Mouse (Mus musculus): ENCODE results near the gene Sema6c.
"Not testable (repeated sequence)": the region's sequence is repeated elsewhere in the genome, so short reads cannot be mapped to it uniquely, and the experiment has no call there.

The Sema6c gene

DNA sequence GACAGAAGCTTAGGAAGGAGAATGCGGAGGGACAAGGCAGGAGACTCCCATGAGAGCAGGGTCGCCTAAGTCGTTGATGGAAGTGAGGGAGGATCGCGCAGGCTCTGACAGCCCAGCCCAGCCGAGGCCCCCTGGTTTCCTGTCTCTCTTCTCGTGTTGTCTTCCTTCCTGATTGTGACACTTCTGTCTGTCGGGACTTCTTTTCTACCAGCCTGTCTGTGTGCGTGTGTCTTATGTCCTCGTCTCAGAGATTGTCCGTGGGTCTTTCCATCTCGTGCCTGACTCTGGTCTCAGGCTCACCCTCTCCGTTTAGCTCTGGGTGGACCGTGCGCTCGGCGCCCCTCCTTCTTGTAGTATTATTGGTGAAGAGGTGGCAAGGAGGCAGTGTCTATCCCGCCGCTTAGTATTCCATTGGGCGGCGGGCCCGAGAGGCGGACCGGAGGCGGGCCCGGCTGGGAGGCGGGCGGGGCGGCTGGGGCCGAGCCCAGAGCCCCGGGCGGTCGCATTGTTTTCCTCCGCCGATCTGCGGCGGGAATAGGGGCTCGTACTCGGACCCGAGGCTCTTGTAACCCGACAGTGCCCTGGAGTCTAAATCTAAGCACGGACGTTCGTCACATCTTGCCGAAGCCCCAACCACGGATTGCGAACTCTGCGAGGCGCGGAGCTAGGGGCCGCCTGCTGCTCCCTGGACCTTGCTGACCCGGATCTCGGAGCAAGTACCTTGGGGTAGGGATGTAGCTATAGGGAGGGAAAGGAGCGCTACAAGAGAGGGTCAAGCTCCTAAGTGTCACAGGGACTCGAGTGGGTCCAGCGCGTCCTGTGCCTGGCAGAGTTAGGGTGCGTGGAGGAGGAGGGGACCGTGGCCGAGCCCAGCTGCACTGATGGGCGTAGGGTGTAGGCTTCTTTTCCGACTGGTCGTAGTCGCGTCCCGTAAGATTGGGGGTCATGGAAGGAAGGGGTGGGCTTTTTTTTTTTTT is at the start of gene Sema6c:
Gene Sema6c (plus strand): TSS at position 471 of the 977 bp plus-strand sequence.
- in situ Hi-C loops (cut with MboI, MseI) = loop anchor here (5.0 kb wide), 1 partner anchor 67 kb away; the partner anchor contains the start of gene Cdc42se1

DNA sequence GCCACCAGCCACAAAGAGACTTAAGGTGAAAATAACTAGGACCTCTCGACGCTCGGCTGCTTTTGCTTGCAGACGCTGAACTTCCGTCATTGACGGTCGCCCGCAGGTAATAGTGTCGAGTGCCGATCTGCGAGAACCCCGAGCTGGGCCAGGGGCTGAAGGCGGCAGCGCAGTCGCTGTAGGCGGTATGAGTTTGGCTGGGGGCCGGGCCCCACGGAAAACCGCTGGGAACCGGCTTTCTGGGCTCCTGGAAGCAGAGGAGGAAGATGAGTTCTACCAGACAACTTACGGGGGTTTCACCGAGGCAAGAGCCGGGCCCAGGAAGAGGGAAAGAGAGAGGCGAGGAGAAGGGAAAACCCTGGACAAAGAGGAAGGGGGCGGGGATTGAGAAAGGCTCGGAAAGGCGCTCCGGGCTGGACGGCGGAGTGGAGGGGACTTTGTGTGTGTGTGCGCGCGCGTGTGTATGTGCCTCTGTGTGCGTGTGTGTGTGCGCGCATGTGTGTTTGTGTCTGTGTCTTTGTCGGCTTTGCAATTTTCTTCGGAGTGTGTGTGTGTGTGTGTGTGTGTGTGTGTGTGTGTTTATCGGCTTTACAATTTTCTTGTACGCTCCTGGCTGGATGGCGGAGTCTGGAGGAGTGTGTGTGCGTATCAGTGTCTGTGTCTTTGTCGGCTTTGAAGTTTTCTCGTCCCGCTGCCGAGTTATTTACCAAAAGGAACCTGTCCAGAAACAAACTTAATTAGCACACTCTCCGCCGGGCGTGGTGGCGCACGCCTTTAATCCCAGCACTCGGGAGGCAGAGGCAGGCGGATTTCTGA is 49.1 kb upstream of the Sema6c start, which contains the start of gene Vps72:
Gene Vps72 (plus strand): TSS at position 112 of the 816 bp plus-strand sequence.
- in situ Hi-C loops (cut with MboI, MseI) = no loop called here

DNA sequence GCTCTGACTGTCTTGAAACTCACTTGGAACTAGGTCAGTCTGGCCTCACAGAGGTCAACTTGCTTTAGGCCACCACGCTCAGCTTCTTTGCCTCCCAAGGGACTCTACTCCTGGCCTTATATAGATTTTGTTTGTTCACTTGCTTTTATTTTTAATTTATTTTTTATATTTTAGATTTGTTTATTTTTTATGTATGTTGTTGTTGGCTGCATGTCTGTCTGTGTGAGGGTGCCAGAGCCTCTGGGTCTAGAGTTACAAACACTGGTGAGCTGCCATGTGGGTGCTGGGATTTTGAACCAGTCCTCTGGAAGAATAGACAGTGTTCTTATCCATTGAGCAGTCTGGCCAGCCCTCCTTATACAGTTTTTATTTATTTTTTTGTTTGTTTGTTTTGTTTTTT is 47.5 kb upstream of the Sema6c start:
- in situ Hi-C loops (cut with MboI, MseI) = no loop called here

DNA sequence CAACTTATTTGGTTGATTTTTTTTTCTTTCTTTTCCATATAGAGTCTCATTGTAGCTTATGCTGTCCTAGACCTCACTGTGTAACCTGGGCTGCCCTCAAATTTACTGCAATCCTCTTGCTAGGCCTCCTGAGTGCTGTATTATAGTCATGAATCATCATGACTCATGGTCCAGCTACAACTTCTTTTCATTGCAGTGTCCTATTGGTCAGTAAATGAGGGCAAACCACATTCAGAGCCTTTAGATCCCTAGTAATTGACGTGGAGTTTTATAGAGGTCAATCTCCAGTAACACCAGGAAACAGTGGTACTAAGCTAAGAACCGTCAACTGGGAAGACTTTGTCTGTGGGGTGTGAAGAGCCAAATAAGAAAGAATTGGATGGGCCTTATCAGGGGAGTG is 42.5 kb upstream of the Sema6c start:
- in situ Hi-C loops (cut with MboI, MseI) = no loop called here

DNA sequence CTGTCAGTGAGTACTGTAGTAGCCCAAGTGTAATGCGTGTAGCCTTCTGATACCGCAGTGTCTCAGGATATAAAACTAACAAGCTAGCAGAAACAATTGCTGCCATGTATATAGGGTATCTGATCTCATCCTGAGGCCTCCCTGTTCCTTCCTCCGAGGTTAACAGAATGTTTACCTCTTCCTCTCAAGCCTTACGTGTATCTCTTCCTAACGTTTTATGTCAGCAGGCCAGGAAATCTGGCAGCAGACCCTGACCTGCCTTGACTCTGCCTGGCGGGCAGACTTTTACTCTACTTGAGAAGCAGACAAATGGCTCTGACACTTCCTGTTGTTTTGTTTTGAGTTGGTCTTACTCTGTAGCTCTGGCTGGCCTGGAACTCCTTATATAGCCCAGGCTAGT is 38.7 kb upstream of the Sema6c start:
- in situ Hi-C loops (cut with MboI, MseI) = no loop called here

DNA sequence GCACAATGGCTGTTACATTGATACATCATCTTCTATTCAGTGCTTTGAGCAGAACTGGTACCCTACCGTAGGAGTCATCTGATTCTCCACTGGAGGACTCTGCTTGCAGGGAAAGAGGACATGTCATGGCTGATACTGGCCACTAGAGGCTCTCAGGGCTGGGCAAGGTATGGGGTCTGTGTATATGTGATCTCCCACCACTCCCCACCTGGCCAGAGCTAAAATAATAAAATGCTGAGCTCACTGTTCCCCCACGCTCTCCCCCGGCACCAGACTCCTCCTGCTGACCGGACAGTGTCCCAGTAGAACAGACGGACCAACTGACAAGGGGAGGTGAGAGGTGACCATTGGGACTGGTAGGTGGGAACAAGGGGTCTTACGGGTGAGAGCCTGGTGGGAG is 36.0 kb upstream of the Sema6c start, which contains the start of gene Tmod4:
Gene Tmod4 (plus strand): TSS at position 231 of the 400 bp plus-strand sequence.
- in situ Hi-C loops (cut with MboI, MseI) = no loop called here

DNA sequence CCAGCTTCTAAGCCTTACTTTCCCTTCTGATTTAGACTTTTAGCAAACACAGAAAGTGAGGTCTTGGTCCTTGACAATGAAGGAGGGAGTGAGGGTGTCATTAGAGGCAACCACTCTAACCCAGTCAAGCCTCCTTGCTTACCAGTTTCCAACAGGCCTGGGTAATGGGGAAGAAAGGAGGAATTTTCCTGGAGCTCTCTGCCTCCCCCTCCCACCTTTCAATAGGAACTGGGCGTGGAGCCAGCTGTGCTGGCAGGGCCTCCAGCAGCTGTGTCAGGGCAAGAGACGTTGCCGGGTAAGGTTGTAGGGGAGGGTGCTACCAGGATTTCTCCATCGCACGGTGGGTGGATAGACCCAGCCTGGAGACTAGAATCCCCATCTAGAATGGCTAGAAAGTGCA is 35.3 kb upstream of the Sema6c start:
- in situ Hi-C loops (cut with MboI, MseI) = no loop called here

DNA sequence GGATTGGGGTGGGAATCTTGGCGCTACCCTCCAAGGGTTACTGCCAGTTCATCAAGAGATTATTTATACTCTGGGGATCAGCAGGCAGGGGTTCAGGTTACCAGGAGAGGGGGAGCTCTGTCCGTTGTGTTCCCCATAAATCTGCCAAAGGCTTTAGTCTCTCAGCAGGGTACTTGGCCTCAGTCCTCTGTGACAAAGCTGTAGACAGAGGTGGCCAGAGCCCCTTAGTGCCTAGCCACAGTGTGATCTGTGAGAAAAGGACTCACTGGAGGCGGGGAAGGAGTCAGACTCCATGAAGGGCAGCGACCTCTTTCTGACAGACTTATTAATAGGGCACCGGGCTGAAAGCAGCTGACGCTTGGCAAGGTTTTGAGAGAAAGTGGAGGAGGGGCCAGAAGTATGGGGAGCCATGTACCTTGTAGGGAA is 31.0 kb upstream of the Sema6c start:
- in situ Hi-C loops (cut with MboI, MseI) = no loop called here

DNA sequence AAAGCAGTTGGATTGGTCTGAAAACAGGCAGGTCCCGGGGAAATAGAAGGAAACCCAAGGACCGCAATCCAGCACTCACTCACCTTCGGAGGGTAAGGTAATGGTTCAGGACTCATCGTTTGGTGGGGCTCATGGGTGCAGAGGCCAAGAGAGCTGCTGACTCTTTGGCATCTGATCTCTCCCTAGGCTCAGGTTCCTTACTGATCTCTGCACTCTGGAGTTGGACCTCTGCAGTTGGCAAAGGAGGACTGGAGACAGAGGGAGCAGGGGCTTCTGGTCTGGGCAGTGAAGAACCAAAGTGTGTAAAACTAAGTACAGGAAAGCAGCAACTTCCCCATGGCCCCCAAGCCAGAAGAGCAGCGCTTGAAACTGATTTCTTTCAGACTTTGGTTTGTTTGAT is 30.2 kb upstream of the Sema6c start:
- in situ Hi-C loops (cut with MboI, MseI) = no loop called here

DNA sequence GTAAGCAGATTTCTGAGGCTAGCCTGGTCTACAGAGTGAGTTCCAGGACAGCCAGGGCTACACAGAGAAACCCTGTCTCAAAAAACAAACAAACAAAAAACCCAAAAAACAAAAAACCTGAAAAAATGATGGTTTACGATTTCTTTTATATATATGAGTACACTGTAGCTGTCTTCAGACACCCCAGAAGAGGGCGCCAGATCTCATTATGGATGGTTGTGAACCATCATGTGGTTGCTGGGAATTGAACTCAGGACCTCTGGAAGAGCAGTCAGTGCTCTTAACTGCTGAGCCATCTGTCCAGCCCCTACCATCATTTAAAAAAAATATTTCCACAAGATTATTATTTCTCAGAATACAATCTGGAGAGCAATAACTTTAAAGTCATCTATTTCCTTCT is 27.9 kb upstream of the Sema6c start:
- in situ Hi-C loops (cut with MboI, MseI) = not testable (repeated sequence)

DNA sequence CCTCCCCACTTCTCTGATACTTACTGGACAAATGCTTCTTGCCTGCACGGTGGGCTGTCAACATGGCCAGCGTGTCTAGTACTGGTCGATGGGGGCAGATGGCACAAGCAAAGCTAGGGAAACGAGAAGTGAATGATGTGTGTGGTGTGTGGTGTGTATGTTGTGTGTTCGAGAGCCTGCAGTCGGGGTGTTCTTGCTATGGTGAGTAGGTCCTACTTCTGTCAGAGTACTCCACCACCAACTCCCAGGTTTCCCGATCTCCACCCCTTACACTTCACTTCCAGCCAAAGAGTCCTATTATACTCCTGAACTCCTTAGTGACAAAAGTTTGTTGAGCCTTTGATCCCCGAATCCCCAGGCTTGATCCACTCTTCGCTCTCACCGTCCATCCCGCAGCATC is 27.1 kb upstream of the Sema6c start:
- in situ Hi-C loops (cut with MboI, MseI) = no loop called here

DNA sequence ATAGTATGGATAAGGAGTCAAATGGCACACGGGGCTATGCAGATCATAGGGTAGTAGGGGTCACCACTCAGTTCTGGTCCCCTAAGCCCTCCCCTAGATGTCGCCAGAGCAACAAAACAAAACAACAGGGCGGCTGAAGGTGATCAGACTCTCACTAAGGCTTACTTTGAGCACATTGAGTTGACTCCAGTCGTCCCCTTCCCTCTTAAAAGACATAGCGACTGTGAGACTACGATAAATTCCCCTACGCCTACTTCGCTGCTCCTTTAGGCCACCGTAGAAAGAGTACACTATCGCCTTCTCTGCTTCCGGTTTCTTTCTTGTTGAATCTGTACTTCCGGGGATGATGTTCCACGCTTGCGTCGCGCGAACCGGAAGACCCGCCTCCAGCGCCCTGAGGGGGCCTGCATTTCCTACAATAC is 26.6 kb upstream of the Sema6c start, which contains the start of the genes Scnm1 and Lysmd1:
Gene Scnm1 (minus strand): TSS at position 332 of the 422 bp plus-strand sequence.
Gene Lysmd1 (plus strand): TSS at position 409 of the 422 bp plus-strand sequence.
- in situ Hi-C loops (cut with MboI, MseI) = no loop called here

DNA sequence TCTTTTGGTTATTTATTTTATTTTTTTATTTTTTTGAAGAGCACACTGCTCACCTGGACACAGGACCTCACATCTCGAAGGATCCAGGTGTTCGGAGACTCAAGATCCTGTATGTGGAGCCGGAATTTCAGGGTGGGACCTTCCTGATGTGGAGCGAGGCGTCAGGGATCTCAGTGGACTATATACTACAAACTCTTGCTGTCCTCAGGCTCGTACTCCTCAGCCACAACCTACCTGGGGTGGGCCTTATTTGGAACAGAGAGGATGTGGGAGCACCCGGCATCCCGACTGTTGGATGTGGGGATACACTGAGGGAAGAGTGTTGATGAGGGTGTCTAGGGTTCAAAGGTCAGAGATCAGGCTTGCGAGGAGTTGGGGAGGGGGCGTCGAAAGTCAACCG is 26.1 kb upstream of the Sema6c start:
- in situ Hi-C loops (cut with MboI, MseI) = not testable (repeated sequence)

DNA sequence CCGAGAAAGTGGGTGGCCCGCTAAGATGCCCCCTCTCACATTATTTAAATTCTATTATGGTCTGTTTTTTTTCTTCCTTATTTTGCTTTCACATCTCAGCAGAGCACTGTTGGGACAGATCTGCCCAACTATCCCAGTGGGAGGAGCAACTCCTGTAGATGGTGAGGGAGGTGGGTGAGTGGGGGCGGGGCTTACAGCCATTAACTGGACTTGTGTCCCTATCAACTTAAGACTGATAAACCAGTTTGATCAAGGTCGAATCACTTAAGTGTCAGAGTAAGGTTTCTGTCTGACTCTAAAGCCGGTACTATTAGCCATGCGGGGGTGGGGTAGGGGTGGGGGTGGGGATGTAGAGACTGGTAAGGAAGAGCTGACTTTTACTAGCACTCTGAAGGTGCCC is 25.2 kb upstream of the Sema6c start:
- in situ Hi-C loops (cut with MboI, MseI) = loop anchor here (5.0 kb wide), 1 partner anchor 1208 kb away; no protein-coding TSS in a partner anchor

DNA sequence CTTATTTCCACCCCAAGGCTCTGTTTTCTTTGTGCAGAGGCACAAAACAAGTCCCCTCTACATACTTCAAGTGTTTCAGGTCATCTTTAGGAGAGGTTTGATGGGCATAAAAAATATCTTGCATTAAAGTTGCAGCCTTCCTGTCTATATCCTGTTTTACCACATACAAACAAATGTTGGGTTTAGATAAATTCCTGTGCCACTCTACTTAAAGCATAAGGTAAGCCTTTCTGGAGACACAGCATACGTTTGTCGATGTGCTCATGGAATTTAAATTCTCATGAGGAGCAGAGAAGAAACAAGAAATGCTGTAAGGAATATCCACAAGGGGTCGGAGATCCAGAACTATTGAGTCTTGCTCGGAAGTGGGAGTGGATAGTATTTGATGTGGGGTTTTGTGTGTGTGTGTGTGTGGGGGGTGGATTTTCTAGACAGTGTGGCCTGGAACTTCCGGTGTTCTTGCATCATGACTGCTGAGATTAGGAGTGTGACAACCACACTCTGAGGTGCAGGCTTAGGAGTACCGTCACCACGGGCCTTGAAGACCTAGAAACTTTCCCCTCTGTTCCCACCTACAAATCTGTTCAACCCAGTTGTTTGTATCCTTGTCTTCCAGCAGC is 24.7 kb upstream of the Sema6c start:
- in situ Hi-C loops (cut with MboI, MseI) = loop anchor here (5.0 kb wide), 1 partner anchor 1208 kb away; no protein-coding TSS in a partner anchor

DNA sequence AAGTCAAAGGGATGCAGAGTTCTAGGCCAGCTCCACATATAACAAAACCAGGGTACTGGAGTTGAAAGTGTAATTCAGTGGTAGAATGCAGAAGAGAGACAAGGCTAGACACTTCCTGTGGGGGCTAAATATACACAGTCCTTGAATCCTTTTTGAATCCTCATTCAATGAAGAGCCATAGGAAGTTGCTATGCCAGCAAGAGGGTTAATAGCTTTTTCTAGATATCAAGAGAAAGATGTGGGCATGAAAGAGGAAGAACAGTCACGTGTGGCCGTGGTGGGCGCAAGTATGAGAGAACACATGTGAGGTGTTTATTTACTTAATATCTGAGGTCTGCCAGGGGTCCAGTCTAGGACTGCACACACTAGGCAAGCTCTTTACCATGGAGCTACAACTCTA is 23.9 kb upstream of the Sema6c start:
- in situ Hi-C loops (cut with MboI, MseI) = loop anchor here (5.0 kb wide), 1 partner anchor 1209 kb away; no protein-coding TSS in a partner anchor

DNA sequence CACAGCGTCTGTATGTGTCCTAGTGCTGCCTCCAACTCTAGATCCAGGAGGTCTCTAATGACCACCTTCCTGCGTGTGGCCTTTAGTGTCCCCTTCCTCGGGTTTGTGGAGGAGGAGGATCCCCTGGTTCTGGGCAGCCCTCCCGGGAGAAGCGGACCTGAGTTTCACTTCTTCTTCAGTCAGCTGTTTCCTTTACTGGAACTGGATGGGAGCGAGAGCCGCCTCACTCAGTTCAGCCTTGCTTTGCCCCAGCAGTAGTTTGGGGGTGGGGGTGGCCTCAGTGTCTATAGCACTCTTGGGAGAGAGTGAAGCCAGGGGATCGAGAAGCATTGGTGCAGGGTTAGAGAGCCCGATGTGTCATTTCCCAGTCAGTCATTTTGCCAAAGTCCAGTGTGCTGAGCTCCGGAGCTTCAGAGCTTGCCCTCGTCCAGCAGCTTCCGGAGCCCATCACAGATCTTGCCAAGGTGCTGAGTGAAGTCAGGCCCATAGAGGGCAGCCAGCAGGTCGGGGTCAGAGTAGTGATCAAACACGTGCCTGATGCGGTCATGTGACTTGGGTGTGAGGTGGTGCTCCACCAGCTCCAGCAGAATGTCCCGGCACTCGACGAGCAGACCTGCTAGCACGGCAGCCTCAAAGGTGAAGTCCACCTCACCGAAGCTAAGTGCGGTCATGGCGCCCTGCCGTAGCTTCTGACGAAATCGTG is 20.5 kb upstream of the Sema6c start:
- in situ Hi-C loops (cut with MboI, MseI) = loop anchor here (5.0 kb wide), 1 partner anchor 1212 kb away; no protein-coding TSS in a partner anchor

DNA sequence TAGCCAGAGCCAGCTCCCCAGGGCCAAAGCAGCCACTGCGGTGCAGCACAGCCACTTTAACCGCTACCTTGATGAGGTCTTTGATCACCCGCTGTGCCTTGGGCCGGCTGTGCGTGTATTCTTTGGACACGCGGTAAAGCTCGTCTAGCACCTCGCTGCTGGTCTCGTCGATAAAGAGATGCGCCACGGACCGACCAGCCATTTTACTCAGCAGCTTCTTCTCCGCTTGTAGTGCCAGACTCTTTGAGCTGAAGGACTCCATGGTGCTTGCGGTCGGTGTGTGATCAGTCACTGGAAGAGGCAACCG is 20.0 kb upstream of the Sema6c start:
- in situ Hi-C loops (cut with MboI, MseI) = no loop called here

DNA sequence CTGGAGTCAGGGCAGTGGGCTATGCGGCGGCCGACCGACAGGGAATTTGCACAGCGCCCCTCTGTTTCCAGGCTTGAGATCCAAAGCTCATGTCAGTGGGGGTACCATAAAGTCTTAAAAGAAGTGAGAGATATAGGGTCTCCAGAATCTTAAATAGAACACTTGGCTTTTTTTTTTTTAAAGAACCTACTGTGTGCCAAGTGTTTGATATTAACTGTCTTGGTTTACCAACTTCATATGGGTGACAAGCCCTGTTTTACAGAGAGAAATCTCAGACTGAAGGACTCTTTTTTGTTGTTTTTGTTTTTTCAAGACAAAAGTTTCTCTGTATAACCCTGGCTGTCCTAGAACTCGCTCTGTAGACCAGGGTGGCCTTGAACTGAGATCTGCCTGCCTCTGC is 19.5 kb upstream of the Sema6c start:
- in situ Hi-C loops (cut with MboI, MseI) = no loop called here

DNA sequence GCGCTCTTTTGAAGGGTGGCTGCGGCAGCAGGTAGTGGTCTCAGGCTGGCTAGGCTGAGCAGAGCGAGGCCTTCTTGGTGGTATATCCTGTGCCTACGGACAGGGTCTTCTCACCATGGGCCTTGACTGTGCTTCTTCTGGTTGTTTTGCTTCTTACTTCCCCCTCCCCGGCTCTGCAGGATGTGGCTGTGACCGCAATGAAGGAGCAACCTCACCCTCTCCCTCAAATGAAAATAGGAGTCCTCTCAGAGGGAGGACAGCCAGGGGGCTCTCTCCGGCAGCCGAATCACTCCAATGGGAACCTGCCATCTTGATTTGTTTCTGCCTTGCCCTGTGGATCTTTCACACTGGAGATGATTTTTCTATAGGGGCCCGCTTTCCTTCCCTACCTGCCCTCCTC is 18.8 kb upstream of the Sema6c start:
- in situ Hi-C loops (cut with MboI, MseI) = no loop called here
